Mouse (Mus musculus): ENCODE data around the gene Eva1c. TPM values are rescaled to one million over a fixed set of nuclear protein-coding genes. Genes with fewer than 3 reads are reported as not detected.

Eva1c gene
- polyA plus RNA-seq, 1 experiment from 2014 or later, result 3.6 TPM

DNA sequence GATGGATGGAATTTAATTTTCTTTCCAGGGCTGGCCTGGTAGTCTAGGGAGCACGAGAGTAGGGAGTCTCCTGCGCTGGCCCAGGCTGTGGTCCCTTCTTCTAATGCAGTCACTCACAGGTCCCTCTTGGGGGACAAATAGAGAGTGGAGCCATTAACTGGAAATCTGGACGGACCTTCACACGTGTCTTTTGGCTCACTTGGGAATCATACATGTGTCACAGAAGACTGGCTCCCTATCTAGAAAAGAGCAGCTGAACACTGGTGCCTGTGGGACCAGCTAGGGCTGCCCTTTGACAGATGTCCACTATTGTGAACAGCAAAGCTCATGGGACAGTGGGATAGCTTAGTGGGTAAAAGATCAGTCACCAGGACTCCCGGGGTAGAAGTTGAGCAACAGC lies 478 bp upstream of the Eva1c start:
- H3K4me2 ChIP-seq, result no peak overlapping the region

DNA sequence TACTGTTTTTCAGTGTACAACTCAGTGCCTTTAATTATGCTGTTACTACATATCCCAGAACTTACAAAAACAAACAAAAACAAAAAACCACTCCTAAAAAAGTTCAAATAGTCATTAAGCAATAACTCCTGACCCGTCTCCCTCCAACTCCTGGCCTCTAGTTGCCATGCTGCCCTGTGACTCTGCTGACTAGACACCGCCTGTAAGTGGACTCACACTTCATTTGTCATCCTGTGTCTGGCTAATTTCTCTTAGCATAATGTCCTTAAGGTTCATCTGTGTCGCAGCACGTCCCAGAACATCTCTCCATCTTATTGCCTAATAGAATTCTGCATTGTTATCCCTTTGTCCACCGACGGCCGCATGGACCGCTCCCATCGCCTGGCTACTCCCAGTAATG lies 979 bp downstream of the Eva1c start:
- Histone ChIP-seq H3K4me2 (no peak overlapping the region), H3K36me3 (no peaks in the 10 kb centered on the region), H3K4me1 (peaks cover 30% of the 10 kb centered on the region), H3K27ac (replicated peaks) (no peak overlapping the region), H3K4me3 (no peak overlapping the region), H3K27me3 (replicated peaks) (peaks cover 35% of the 10 kb centered on the region), H3K9ac (no peak overlapping the region), H3K9me3 (no peaks in the 10 kb centered on the region)
- WGBS, result 83% methylated on average over 9 of the region's 9 CpGs
- ATAC-seq (ENCODE audit: extremely low read depth, insufficient number of reproducible peaks, low FRiP score, low TSS enrichment), result no peak

More for the DNA sequence above, 478 bp upstream of the Eva1c start:
- Histone ChIP-seq H3K9me3 (no peaks in the 10 kb centered on the region), H3K27me3 (replicated peaks) (peaks cover 20% of the 10 kb centered on the region), H3K36me3 (no peaks in the 10 kb centered on the region), H3K27ac (replicated peaks) (no peak overlapping the region), H3K9ac (no peak overlapping the region), H3K4me1 (peaks cover 16% of the 10 kb centered on the region), H3K4me3 (no peak overlapping the region)
- 87% methylated on average over 5 of the region's 5 CpGs for WGBS
- no peak for ATAC-seq (ENCODE audit: extremely low read depth, insufficient number of reproducible peaks, low FRiP score, low TSS enrichment)

DNA sequence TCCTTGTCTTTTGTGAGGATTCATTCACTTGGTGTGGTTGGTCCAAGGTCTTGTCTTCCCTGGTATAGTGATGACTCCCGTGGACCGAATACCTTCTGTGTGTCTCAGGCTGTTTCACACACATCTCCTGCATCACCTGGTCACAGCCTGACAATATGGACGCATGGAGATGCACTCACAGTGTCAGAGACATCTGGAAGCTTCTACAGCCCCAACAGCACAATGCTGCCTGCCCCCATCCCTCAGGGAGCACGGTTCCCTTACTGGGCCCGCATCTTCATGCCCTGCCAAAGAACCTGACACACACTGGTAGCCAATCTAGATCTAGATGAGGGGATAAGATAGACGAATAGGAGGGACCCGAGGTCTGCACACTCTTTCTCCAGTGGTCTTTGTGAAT lies 2.6 kb downstream of the Eva1c start:
- H3K4me1 ChIP-seq, result peaks cover 43% of the 10 kb centered on the region
- H3K9ac ChIP-seq, result peak overlapping the region; percentile 82; the same call in 1 of the 2 replicates
- no peak overlapping the region for H3K4me3 ChIP-seq
- WGBS, result 78% methylated on average over 7 of the region's 7 CpGs
- peaks cover 51% of the 10 kb centered on the region for H3K27me3 ChIP-seq (replicated peaks)
- H3K9me3 ChIP-seq, result no peaks in the 10 kb centered on the region
- no peak overlapping the region for H3K27ac ChIP-seq (replicated peaks)
- no peak for ATAC-seq (ENCODE audit: extremely low read depth, insufficient number of reproducible peaks, low FRiP score, low TSS enrichment)
- no peak overlapping the region for H3K4me2 ChIP-seq
- no peaks in the 10 kb centered on the region for H3K36me3 ChIP-seq

DNA sequence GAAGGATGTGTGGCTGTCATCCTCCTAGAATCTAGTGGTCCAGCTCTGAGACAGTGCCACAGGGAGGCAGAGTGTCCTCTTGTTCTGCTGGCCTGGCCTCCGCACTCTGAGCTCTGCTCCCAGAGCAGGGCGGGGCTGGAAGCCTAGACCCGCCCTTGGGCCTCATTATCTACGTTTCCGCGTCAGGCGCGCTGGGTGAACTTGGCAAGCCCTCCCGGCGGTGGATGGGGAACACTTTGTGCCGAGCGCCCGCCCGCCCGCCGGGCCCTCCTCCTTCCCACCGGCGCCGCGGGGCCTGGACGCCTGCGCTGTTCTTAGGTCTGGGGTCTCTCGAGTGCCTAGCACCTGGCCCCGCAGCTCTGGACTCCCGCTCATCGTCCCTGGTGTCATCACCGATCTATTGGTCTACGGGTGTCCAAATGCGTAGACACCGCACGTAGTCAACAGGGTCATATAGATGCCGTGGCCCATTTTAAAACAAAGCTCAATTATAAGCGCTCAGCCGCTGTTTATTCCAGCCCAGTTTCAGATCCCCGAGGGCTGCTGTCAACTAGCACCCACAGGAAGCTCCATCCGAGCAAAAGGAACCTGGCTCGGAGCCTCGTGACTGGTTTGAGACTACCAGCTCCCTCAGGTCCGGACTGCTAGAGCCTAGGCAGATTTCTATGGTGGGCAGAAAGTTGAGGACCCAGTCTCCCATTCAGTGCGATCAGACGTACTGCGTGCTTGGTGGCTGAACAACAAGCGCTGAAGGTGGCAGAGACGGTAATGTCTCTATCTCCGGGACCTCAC lies 3.6 kb downstream of the Eva1c start:
- Histone ChIP-seq H3K4me2 (peak overlapping the region; percentile 99), H3K9me3 (no peaks in the 10 kb centered on the region), H3K27ac (replicated peaks) (peak overlapping the region; percentile 76), H3K36me3 (no peaks in the 10 kb centered on the region), H3K4me3 (peak overlapping the region; percentile 66), H3K27me3 (replicated peaks) (peaks cover 59% of the 10 kb centered on the region), H3K4me1 (peaks cover 43% of the 10 kb centered on the region), H3K9ac (peak overlapping the region; percentile 82)
- peak; percentile 80 for ATAC-seq (ENCODE audit: extremely low read depth, insufficient number of reproducible peaks, low FRiP score, low TSS enrichment)
- under 1% methylated on average over 45 of the region's 45 CpGs for WGBS

DNA sequence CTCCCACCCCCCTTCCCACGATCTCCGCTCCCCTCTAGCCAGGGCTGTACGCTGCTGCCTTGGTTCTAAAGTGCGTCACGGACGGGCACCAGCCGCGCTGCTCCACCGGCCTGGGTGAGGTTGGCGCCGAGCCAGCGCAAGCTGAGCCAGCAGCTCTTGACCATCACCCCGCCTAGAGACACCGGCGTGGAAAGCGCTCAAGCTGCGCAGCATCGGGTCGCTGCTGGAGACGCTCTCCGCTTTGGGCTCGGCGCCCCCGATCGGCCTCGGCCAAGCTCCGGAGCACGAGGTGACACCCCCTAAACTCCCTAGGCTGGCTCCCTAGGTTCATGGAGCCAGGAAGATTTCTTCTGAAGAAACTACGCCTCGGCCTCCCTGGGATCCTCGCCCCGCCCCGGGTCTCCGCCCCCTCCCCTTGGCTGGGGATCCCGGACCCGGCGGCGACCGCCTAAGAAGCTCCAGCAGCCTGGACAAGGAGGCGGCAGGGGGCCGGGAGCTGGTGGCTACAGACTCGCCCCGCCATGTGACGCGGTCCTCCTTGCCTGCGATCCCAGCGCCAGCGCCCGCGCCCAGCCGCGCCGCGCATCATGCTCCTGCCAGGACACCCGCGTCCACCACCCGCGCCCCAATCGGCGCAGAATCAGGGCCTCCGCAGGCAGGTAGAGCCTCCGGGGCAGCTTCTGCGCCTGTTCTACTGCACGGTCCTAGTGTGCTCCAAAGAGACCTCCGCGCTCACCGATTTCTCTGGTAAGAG lies 4.3 kb downstream of the Eva1c start:
- H3K9me3 ChIP-seq, result no peaks in the 10 kb centered on the region
- peak overlapping the region; percentile 76 for H3K27ac ChIP-seq (replicated peaks)
- WGBS, result under 1% methylated on average over 67 of the region's 67 CpGs
- 0 out of 2 replicates have a peak, but pooled peaks have one; percentile 10 for ATAC-seq (ENCODE audit: extremely low read depth, insufficient number of reproducible peaks, low FRiP score, low TSS enrichment)
- H3K9ac ChIP-seq, result peak overlapping the region; percentile 82
- peak overlapping the region; percentile 66 for H3K4me3 ChIP-seq
- H3K4me2 ChIP-seq, result peak overlapping the region; percentile 99
- peaks cover 62% of the 10 kb centered on the region for H3K27me3 ChIP-seq (replicated peaks)
- peaks cover 43% of the 10 kb centered on the region for H3K4me1 ChIP-seq
- H3K36me3 ChIP-seq, result no peaks in the 10 kb centered on the region

DNA sequence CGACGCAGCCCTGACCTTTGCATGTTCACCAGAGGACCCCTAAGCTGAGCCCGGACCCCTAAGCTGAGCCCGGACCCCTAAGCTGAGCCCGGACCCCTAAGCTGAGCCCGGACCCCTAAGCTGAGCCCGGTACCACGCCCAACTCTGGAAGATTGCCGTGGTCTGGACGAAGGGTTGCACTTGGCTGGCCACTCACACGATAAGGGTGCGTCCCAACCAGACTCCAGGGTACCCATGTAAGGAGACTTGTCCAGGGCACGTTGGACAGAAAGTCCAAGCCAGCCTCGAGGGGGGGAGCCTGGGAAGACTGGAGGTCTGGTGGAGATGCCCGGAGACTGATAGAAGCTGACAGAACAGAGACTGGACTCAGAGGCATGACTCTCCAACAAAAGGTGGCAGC lies 5.2 kb downstream of the Eva1c start:
- Histone ChIP-seq H3K27ac (replicated peaks) (no peak overlapping the region), H3K27me3 (replicated peaks) (peaks cover 62% of the 10 kb centered on the region), H3K9ac (peak overlapping the region; percentile 82), H3K4me2 (peak overlapping the region; percentile 99), H3K4me3 (peak overlapping the region; percentile 66), H3K4me1 (peaks cover 43% of the 10 kb centered on the region), H3K9me3 (no peaks in the 10 kb centered on the region), H3K36me3 (no peaks in the 10 kb centered on the region)
- WGBS, result 18% methylated on average over 15 of the region's 15 CpGs
- no peak for ATAC-seq (ENCODE audit: extremely low read depth, insufficient number of reproducible peaks, low FRiP score, low TSS enrichment)

DNA sequence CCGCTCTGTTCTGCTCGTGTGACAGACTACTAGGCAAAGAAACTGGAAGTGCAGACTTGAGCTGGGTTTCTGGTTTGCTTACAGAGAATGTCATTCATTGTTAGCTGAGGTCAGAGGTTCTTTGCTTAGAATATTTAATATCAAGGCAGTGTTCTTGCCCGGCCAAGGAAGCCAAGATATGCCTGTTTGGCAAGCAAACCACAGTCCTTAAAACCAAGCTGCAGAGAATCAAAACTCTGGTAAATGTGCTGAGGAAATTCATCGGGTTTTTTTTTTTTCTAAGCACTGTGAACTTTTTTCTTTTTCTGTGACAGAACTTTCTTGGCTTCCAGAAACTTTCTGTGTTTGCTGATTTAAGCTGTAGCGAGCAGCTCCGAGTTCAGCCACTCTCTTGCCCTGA lies 6.0 kb downstream of the Eva1c start:
- 56% methylated on average over 6 of the region's 6 CpGs for WGBS
- H3K9me3 ChIP-seq, result no peaks in the 10 kb centered on the region
- H3K9ac ChIP-seq, result no peak overlapping the region
- H3K4me3 ChIP-seq, result peak overlapping the region; percentile 66; the same call in 1 of the 2 replicates
- H3K27me3 ChIP-seq (replicated peaks), result peaks cover 62% of the 10 kb centered on the region
- H3K27ac ChIP-seq (replicated peaks), result no peak overlapping the region
- H3K4me1 ChIP-seq, result peaks cover 49% of the 10 kb centered on the region
- no peaks in the 10 kb centered on the region for H3K36me3 ChIP-seq
- no peak for ATAC-seq (ENCODE audit: extremely low read depth, insufficient number of reproducible peaks, low FRiP score, low TSS enrichment)
- H3K4me2 ChIP-seq, result peak overlapping the region; percentile 99

DNA sequence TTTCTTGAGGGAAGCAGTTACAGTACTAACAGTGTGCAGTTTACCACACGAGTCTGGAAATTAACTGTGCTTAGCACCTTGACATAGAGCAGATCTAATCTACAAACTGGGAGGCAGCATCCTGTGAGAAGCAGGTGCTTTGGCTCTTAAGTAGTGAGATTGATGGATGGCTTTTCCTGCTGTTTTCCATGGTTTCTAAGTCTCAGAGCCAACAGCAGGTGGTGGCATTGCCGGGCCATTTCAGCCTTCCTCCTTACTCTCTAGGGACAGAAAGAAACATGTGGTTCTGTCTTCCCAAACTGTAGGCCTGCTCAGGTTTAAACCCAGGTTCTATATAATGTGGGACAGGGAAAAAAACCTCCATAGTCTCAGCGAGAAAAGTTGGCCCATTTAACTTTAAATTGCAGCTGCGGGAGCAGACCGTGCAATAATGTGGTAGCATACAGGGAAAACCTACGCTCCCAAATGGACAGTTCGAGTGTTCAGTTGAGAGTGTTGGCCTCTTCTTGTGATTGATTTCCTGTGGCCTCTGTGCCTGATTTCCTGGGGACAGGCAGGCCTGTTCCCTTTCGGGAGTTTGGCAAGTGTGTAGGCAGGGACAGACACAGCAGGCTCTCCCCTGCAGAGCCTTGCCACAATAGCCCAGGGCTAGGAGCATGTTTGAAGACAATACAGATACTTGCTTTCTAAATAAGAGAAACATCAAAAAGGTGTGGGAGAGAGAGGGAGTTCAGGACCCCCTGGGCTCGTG lies 6.7 kb downstream of the Eva1c start:
- Histone ChIP-seq H3K4me3 (no peak overlapping the region), H3K9me3 (no peaks in the 10 kb centered on the region), H3K27ac (replicated peaks) (no peak overlapping the region), H3K36me3 (no peaks in the 10 kb centered on the region), H3K4me1 (peaks cover 56% of the 10 kb centered on the region), H3K27me3 (replicated peaks) (peaks cover 61% of the 10 kb centered on the region), H3K4me2 (peak overlapping the region; percentile 99; the same call in 1 of the 2 replicates), H3K9ac (0 out of 2 replicates have a peak overlapping the region, but pooled peaks have one; percentile 44)
- 55% methylated on average over 9 of the region's 9 CpGs for WGBS
- ATAC-seq (ENCODE audit: extremely low read depth, insufficient number of reproducible peaks, low FRiP score, low TSS enrichment), result no peak

DNA sequence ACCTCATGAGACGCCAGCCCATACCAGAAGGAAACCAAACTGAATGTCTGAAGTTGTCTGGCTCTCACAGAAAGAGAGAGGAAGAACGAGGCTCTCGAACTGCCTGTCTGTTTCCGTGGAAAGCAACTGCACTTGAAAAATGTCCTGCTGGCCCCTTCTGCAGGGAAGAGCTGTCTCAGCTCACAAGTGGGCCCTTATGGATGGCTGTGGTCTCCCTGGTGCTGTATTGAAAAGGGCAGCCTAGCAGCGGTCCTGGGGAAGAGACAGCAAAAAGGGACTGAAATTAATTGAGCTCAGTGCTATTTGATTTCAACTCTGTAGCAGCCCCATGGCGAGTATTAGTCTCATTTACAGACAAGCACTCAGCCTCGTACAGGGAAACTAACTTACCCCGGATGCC lies 10.9 kb downstream of the Eva1c start:
- no peaks in the 10 kb centered on the region for H3K36me3 ChIP-seq
- H3K4me1 ChIP-seq, result peaks cover 36% of the 10 kb centered on the region
- 59% methylated on average over 8 of the region's 8 CpGs for WGBS
- peak overlapping the region; percentile 33; the same call in 1 of the 2 replicates for H3K27ac ChIP-seq (replicated peaks)
- H3K9me3 ChIP-seq, result no peaks in the 10 kb centered on the region
- no peak overlapping the region for H3K9ac ChIP-seq
- H3K27me3 ChIP-seq (replicated peaks), result peaks cover 38% of the 10 kb centered on the region
- ATAC-seq (ENCODE audit: extremely low read depth, insufficient number of reproducible peaks, low FRiP score, low TSS enrichment), result no peak
- H3K4me3 ChIP-seq, result no peak overlapping the region
- no peak overlapping the region for H3K4me2 ChIP-seq

DNA sequence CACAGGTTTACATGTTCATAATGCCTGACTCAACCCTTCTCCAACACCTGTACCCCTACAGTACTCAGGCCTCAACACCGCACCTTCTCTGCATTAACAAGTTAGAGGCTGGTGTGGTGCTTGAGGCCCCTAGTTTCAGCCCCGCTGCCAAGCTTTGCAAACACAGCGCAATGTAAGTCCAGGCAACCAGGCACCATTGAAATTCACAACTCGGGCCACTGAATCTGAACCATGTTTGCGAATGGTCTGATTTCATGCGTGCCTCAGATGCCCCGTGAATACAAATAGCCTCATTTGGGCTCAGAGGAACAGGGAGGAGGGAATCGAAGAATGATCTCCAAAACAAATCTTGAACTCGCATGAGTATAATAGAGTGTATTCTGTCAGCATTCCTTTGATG lies 15.6 kb downstream of the Eva1c start:
- ATAC-seq (ENCODE audit: extremely low read depth, insufficient number of reproducible peaks, low FRiP score, low TSS enrichment), result no peak
- Histone ChIP-seq H3K4me3 (no peak overlapping the region), H3K9me3 (no peaks in the 10 kb centered on the region), H3K9ac (no peak overlapping the region), H3K36me3 (no peaks in the 10 kb centered on the region), H3K27me3 (replicated peaks) (0 out of 2 replicates have a peak, but pooled peaks cover 7% of the 10 kb centered on the region), H3K4me1 (peaks cover 52% of the 10 kb centered on the region), H3K4me2 (no peak overlapping the region), H3K27ac (replicated peaks) (no peak overlapping the region)
- WGBS, result 67% methylated on average over 9 of the region's 9 CpGs

DNA sequence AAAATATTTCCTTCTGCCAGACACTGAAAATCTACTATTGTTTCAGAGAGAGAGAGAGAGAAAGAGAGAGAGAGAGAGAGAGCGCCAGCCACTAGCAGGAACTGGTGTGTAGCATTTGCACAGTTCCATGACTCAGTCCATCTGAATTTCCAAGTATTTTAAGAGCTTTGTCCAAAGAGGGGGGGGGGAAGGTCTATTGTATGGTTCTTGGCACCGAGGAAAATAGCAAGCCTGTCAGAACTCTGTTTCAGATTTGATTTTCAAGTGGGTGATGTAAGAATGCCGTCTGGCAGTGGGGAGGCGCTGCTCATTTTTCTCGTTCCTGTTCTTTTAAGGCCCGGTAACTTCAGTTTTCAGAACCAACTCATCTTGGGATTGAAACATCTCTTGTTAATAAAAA lies 18.5 kb downstream of the Eva1c start:
- H3K4me3 ChIP-seq, result no peak overlapping the region
- H3K27ac ChIP-seq (replicated peaks), result peak overlapping the region; percentile 87
- H3K27me3 ChIP-seq (replicated peaks), result 0 out of 2 replicates have a peak, but pooled peaks cover 7% of the 10 kb centered on the region
- no peaks in the 10 kb centered on the region for H3K9me3 ChIP-seq
- ATAC-seq (ENCODE audit: extremely low read depth, insufficient number of reproducible peaks, low FRiP score, low TSS enrichment), result no peak; the same call in 1 of the 2 replicates
- peak overlapping the region; percentile 27 for H3K4me2 ChIP-seq
- H3K36me3 ChIP-seq, result no peaks in the 10 kb centered on the region
- peaks cover 58% of the 10 kb centered on the region for H3K4me1 ChIP-seq
- WGBS, result 46% methylated on average over 6 of the region's 6 CpGs
- peak overlapping the region; percentile 21; the same call in 1 of the 2 replicates for H3K9ac ChIP-seq

Data from heart, embryonic 13.5 days (tissue).